Mouse (Mus musculus): ENCODE data around the gene Spata31d1a. TPM values are rescaled to one million over a fixed set of nuclear protein-coding genes. Genes with fewer than 3 reads are reported as not detected.

Gene Spata31d1a
- polyA plus RNA-seq, 1 experiment from 2014 or later, result not detected

DNA sequence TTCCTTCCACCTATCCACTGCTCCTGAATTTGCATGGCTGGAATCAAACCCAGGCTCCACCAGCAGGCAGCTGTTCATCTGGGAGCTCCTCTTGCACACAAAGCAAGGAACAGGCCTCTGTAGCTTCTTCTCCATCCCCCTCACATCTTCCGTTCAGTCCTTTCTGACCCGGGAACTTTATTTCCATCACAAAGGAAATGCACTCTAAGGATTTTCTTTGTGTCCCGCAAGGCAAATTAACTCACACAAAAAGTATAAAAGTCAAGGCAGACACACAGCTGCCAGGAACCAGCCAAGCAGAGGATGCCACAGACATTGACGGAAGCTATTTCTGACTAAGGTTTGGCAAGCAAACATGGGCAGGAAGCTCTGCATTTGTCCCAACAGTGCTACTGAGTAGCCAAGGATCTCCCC is 53.1 kb downstream of the Spata31d1a start:
- Histone ChIP-seq H3K27me3 (ENCODE audit: control insufficient read depth, insufficient read depth, low read length) (no peaks in the 10 kb centered on the region), H3K36me3 (ENCODE audit: control insufficient read depth, insufficient read depth, low read length) (peaks cover 8% of the 10 kb centered on the region; the same call in 1 of the 2 replicates), H3K4me1 (ENCODE audit: control insufficient read depth, insufficient read depth, low read length) (peaks cover 23% of the 10 kb centered on the region), H3K9me3 (replicated peaks; ENCODE audit: control insufficient read depth, low read length) (no peaks in the 10 kb centered on the region), H3K27ac (ENCODE audit: low read depth, low read length) (no peak overlapping the region), H3K9ac (ENCODE audit: low read depth, low read length) (no peak overlapping the region), H3K4me3 (ENCODE audit: low read depth, low read length) (no peak overlapping the region), H3K4me2 (no peak overlapping the region)
- no peak for ATAC-seq (replicated peaks; ENCODE audit: insufficient number of reproducible peaks, low FRiP score, low TSS enrichment)
- 67% methylated on average over 4 of the region's 4 CpGs for WGBS (ENCODE audit: insufficient replicate concordance)

DNA sequence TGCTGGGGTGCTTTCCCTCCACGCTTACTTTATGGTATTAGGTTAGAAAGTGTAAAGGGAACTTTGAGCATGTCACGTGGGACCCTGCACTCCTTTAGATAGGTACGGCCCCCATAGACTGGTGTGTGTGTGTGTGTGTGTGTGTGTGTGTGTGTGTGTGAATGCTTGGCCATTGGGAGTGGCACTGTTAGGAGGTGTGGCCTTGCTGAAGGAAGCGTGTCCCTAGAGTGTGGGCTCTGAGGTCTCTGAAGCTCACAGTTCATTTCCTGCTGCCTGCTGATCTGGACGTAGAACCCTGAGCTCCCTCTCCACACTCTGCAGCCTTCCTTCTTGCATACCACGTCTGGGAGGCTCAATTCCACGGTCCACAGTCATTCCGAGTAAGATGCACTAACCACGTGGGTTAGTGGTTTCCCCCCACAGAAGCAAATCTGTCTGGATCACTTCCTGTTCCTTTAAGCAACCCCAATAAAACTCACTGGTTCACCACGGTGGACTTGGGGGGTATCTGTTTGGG is 53.8 kb downstream of the Spata31d1a start:
- Histone ChIP-seq H3K4me3 (ENCODE audit: low read depth, low read length) (no peak overlapping the region), H3K36me3 (ENCODE audit: control insufficient read depth, insufficient read depth, low read length) (peaks cover 8% of the 10 kb centered on the region; the same call in 1 of the 2 replicates), H3K27me3 (ENCODE audit: control insufficient read depth, insufficient read depth, low read length) (no peaks in the 10 kb centered on the region), H3K4me1 (ENCODE audit: control insufficient read depth, insufficient read depth, low read length) (peaks cover 23% of the 10 kb centered on the region), H3K27ac (ENCODE audit: low read depth, low read length) (no peak overlapping the region), H3K9me3 (replicated peaks; ENCODE audit: control insufficient read depth, low read length) (no peaks in the 10 kb centered on the region), H3K4me2 (no peak overlapping the region), H3K9ac (ENCODE audit: low read depth, low read length) (no peak overlapping the region)
- ATAC-seq (replicated peaks; ENCODE audit: insufficient number of reproducible peaks, low FRiP score, low TSS enrichment), result no peak
- WGBS (ENCODE audit: insufficient replicate concordance), result 65% methylated on average over 10 of the region's 10 CpGs

DNA sequence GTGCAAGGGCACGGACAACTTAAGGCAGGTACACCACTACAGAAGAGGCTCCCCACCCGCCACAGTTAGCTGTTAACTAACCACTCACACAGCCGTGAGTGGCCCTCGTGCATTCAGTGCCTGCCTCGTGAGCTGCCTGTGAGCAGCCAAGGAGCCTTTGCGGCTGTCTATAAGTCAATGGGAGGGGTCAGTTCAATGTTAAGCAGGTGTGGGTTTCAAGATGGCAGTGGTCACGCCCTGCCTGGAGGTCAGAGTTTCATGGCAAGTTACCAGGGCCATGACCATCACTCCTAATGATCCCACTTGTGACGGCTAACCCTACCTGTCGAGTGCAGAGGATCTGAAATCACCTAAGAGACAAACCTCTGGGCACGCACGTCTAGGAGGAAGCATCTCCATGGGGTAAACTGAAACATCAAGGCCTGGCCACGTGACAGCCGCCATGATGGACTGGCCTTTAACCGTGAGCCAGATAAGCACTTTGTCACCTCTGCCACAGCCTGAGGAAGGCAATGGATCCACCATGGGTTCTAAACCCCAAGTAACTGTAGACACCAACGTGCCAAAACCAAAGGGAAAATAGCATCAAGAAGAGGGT is 54.3 kb downstream of the Spata31d1a start:
- ATAC-seq (replicated peaks; ENCODE audit: insufficient number of reproducible peaks, low FRiP score, low TSS enrichment), result no peak
- Histone ChIP-seq H3K4me1 (ENCODE audit: control insufficient read depth, insufficient read depth, low read length) (peaks cover 23% of the 10 kb centered on the region), H3K9me3 (replicated peaks; ENCODE audit: control insufficient read depth, low read length) (no peaks in the 10 kb centered on the region), H3K27ac (ENCODE audit: low read depth, low read length) (no peak overlapping the region), H3K9ac (ENCODE audit: low read depth, low read length) (no peak overlapping the region), H3K4me2 (no peak overlapping the region), H3K27me3 (ENCODE audit: control insufficient read depth, insufficient read depth, low read length) (no peaks in the 10 kb centered on the region), H3K36me3 (ENCODE audit: control insufficient read depth, insufficient read depth, low read length) (peaks cover 8% of the 10 kb centered on the region; the same call in 1 of the 2 replicates), H3K4me3 (ENCODE audit: low read depth, low read length) (no peak overlapping the region)
- 89% methylated on average over 15 of the region's 15 CpGs for WGBS (ENCODE audit: insufficient replicate concordance)

DNA sequence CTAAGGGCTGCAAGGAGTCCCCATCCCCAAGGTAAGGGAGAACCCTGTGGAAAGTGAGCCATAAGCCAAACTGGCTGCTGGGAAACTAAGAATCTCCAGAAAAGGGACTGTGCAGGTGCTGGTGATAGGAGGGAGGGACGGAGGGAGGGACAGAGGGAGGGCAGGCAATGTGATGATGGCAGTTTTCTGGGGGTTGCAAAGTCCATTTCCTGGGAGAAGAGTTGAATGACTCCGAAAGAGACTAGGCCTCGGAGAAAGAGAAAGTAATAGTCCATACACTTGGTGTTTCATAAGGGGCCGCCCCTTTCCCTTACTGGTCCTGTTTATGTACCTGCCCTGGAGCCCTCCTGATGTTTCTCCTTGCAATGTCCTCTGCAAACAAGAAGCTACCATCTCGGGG is 55.7 kb downstream of the Spata31d1a start:
- H3K9me3 ChIP-seq (replicated peaks; ENCODE audit: control insufficient read depth, low read length), result no peaks in the 10 kb centered on the region
- ATAC-seq (replicated peaks; ENCODE audit: insufficient number of reproducible peaks, low FRiP score, low TSS enrichment), result no peak
- no peak overlapping the region for H3K4me3 ChIP-seq (ENCODE audit: low read depth, low read length)
- H3K36me3 ChIP-seq (ENCODE audit: control insufficient read depth, insufficient read depth, low read length), result 0 out of 2 replicates have a peak, but pooled peaks cover 8% of the 10 kb centered on the region
- no peak overlapping the region for H3K9ac ChIP-seq (ENCODE audit: low read depth, low read length)
- H3K4me1 ChIP-seq (ENCODE audit: control insufficient read depth, insufficient read depth, low read length), result peaks cover 23% of the 10 kb centered on the region
- 92% methylated on average over 5 of the region's 5 CpGs for WGBS (ENCODE audit: insufficient replicate concordance)
- H3K27ac ChIP-seq (ENCODE audit: low read depth, low read length), result no peak overlapping the region
- H3K4me2 ChIP-seq, result no peak overlapping the region
- no peaks in the 10 kb centered on the region for H3K27me3 ChIP-seq (ENCODE audit: control insufficient read depth, insufficient read depth, low read length)

DNA sequence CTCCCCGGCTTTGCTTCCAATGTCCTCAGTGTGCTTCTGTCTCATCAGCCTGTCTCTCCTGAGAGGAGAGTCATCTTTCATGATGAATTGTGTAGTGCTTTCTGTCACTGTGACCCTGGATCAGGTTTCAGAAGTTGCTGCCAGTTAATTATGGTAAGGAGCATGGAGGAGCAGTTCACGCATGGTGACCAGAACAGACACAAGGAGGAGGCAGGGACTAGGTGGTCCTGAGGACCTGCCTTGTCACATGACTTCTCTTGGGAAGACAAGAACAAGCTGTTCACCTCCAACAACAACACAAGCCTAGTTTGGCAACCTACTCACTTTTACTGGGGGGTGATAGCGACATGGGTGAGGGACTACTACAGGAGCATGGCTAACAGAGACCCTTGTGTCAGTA is 57.0 kb downstream of the Spata31d1a start:
- H3K27ac ChIP-seq (ENCODE audit: low read depth, low read length), result no peak overlapping the region
- H3K9me3 ChIP-seq (replicated peaks; ENCODE audit: control insufficient read depth, low read length), result no peaks in the 10 kb centered on the region
- no peak overlapping the region for H3K4me3 ChIP-seq (ENCODE audit: low read depth, low read length)
- H3K4me1 ChIP-seq (ENCODE audit: control insufficient read depth, insufficient read depth, low read length), result peaks cover 23% of the 10 kb centered on the region
- H3K36me3 ChIP-seq (ENCODE audit: control insufficient read depth, insufficient read depth, low read length), result peaks cover 8% of the 10 kb centered on the region; the same call in 1 of the 2 replicates
- no peak overlapping the region for H3K9ac ChIP-seq (ENCODE audit: low read depth, low read length)
- H3K4me2 ChIP-seq, result no peak overlapping the region
- ATAC-seq (replicated peaks; ENCODE audit: insufficient number of reproducible peaks, low FRiP score, low TSS enrichment), result no peak
- no peaks in the 10 kb centered on the region for H3K27me3 ChIP-seq (ENCODE audit: control insufficient read depth, insufficient read depth, low read length)
- WGBS (ENCODE audit: insufficient replicate concordance), result 68% methylated on average over 3 of the region's 3 CpGs

DNA sequence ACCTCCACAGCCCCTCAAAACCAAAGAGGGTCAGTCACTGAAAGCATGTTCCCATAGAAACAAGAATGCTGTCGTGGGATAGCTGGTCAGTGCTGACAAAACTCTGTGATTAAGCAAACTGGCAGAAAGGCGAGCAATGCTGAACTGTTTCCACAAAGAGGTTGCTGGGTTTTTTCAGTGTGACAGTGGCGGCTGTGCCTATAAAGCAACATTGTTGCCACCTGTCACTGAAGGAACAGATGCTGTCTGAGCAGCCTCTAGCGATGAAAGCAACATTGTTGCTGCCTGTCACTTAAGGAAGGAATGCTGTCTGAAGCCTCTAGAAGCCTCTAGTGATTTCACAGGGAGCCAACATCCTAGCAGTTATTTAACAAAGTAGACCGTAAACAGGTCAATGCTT is 57.5 kb downstream of the Spata31d1a start:
- Histone ChIP-seq H3K9me3 (replicated peaks; ENCODE audit: control insufficient read depth, low read length) (no peaks in the 10 kb centered on the region), H3K27me3 (ENCODE audit: control insufficient read depth, insufficient read depth, low read length) (no peaks in the 10 kb centered on the region), H3K4me2 (no peak overlapping the region), H3K4me1 (ENCODE audit: control insufficient read depth, insufficient read depth, low read length) (peaks cover 28% of the 10 kb centered on the region), H3K9ac (ENCODE audit: low read depth, low read length) (no peak overlapping the region), H3K4me3 (ENCODE audit: low read depth, low read length) (no peak overlapping the region), H3K27ac (ENCODE audit: low read depth, low read length) (no peak overlapping the region; the same call in 1 of the 2 replicates), H3K36me3 (ENCODE audit: control insufficient read depth, insufficient read depth, low read length) (peaks cover 4% of the 10 kb centered on the region; the same call in 1 of the 2 replicates)
- ATAC-seq (replicated peaks; ENCODE audit: insufficient number of reproducible peaks, low FRiP score, low TSS enrichment), result no peak
- WGBS (ENCODE audit: insufficient replicate concordance), result 45% methylated on average over 5 of the region's 5 CpGs

Other genes with a start within 250 kb of the Spata31d1a start
- gene Agtpbp1, start 125.1 kb downstream of the Spata31d1a start, polyA plus RNA-seq (2014; fragmentation: Nextera tagmentation; extraction: Ambion mirVana), result 13.7 and 14.7 TPM in 2 replicates
- gene Naa35, start 125.1 kb downstream of the Spata31d1a start, polyA plus RNA-seq (2014; fragmentation: Nextera tagmentation; extraction: Ambion mirVana), result 67.0 and 68.4 TPM in 2 replicates
- gene Golm1, start 34.5 kb downstream of the Spata31d1a start, polyA plus RNA-seq (2014; fragmentation: Nextera tagmentation; extraction: Ambion mirVana), result 64.8 and 68.7 TPM in 2 replicates
- not detected in 2 replicates for gene 4921517D22Rik, start 16.2 kb downstream of the Spata31d1a start, polyA plus RNA-seq (2014; fragmentation: Nextera tagmentation; extraction: Ambion mirVana)
- gene Spata31d1b, start 2.0 kb upstream of the Spata31d1a start, polyA plus RNA-seq (2014; fragmentation: Nextera tagmentation; extraction: Ambion mirVana), result not detected in 2 replicates
- gene Spata31d1d, start 21.4 kb upstream of the Spata31d1a start, polyA plus RNA-seq (2014; fragmentation: Nextera tagmentation; extraction: Ambion mirVana), result not detected in 2 replicates
- not detected in 2 replicates for gene 1700014D04Rik, start 36.4 kb upstream of the Spata31d1a start, polyA plus RNA-seq (2014; fragmentation: Nextera tagmentation; extraction: Ambion mirVana)
- 168 and 171 TPM in 2 replicates for gene Isca1, start 59.5 kb upstream of the Spata31d1a start, polyA plus RNA-seq (2014; fragmentation: Nextera tagmentation; extraction: Ambion mirVana)
- gene Gm49354, start 71.9 kb upstream of the Spata31d1a start, polyA plus RNA-seq (2014; fragmentation: Nextera tagmentation; extraction: Ambion mirVana), result not detected in 2 replicates
- gene Tut7, start 112.8 kb upstream of the Spata31d1a start, polyA plus RNA-seq (2014; fragmentation: Nextera tagmentation; extraction: Ambion mirVana), result 40.1 and 45.1 TPM in 2 replicates